Mouse (Mus musculus): ENCODE results near the gene Prdx2.

DNA sequence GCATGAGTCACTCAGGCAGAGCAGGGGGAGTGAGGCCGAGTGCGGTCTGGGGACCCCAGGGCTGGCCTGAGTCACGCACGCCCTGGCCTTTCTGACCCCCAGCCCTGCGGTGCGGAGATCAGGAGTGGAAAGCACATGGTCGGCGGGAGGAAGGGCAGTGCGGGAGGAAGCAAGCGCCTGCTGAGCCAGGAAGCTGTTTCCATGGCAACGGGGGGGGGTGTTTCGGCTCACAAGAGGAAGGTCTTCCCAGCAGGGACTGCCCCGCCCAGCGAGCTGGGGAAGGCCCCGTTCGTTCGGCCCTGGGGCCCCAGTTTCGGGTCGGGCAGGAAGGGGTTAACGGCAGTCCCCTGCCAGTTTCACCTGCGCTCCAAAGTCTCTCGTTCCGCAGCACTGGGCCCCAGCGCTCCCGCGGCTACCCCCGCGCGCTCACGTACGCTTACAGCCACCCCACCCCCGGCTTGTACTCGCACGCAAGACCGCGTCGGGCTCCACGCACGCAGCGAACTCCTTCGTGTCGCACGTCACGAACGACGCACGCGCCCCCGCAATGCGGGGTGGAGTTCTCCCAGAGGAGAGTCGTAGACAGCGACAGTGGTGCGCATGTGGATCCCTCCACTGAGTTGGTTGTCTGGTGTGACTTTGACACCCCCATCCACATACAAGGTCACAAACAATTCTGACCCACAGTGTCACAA lies 16.4 kb downstream of the Prdx2 start:
- TF ChIP-seq FLI1 (IDR thresholded peaks at IDR 0.05; ENCODE audit: low read length) (no peak), GATA1 (IDR thresholded peaks at IDR 0.05; ENCODE audit: borderline replicate concordance, low read length) (no peak)

All from megakaryocyte, embryonic 14.5 days (primary cell).